Comparison of ENCODE assay signal across 8 mouse cellular contexts in genomic region chr2:77703080-77703479, GRCm38 (mm10).
DNase-seq lines count a peak whose midpoint lies in the region; ATAC-seq and TF ChIP-seq lines count a peak whose summit lies in the region.

No protein-coding gene starts in this region.

- H3K9ac ChIP-seq in embryonic facial prominence, embryonic 12.5 days, result no peak overlapping the region
- no peak overlapping the region for H3K9ac ChIP-seq in heart, embryonic 15.5 days

- no peak overlapping the region for H3K27ac ChIP-seq in kidney, adult 2 months (ENCODE audit: insufficient read depth, low read depth, low read length)
- no peak overlapping the region for H3K27ac ChIP-seq in embryonic facial prominence, embryonic 12.5 days
- H3K27ac ChIP-seq in heart, embryonic 15.5 days, result no peak overlapping the region

- peak overlapping the region; percentile 46 for H3K4me2 ChIP-seq in embryonic facial prominence, embryonic 12.5 days (replicated peaks)
- peak overlapping the region; percentile 56 for H3K4me2 ChIP-seq in heart, embryonic 15.5 days

- H3K9me3 ChIP-seq in embryonic facial prominence, embryonic 12.5 days, result no peaks in the 10 kb centered on the region
- no peaks in the 10 kb centered on the region for H3K9me3 ChIP-seq in heart, embryonic 15.5 days (replicated peaks)

- intact Hi-C loops in left cerebral cortex, postnatal 14 days (cut with DNase I), result loop anchor here (10.0 kb wide), 1 partner anchor 318 kb away; no protein-coding TSS in a partner anchor

- H3K36me3 ChIP-seq in kidney, adult 2 months (ENCODE audit: control insufficient read depth, insufficient read depth, low read length), result no peaks in the 10 kb centered on the region
- H3K36me3 ChIP-seq in embryonic facial prominence, embryonic 12.5 days, result no peaks in the 10 kb centered on the region
- no peaks in the 10 kb centered on the region for H3K36me3 ChIP-seq in heart, embryonic 15.5 days

- H3K27me3 ChIP-seq in kidney, adult 2 months (replicated peaks; ENCODE audit: control insufficient read depth, insufficient read depth, low read length), result no peaks in the 10 kb centered on the region
- no peaks in the 10 kb centered on the region for H3K27me3 ChIP-seq in embryonic facial prominence, embryonic 12.5 days
- no peaks in the 10 kb centered on the region for H3K27me3 ChIP-seq in heart, embryonic 15.5 days

- WGBS in kidney, adult 2 months, result 26% methylated on average over 19 of the region's 19 CpGs
- WGBS in embryonic facial prominence, embryonic 12.5 days, result 37% methylated on average over 19 of the region's 19 CpGs
- WGBS in heart, embryonic 15.5 days, result 37% methylated on average over 19 of the region's 19 CpGs

- no peak for DNase-seq in kidney, adult 2 months
- DNase-seq in kidney, postnatal 36 days, result no peak
- peak; percentile 71 for DNase-seq in left cerebral cortex, postnatal 14 days (ENCODE audit: low spot score in 2 of 2)
- peak; percentile 70 to 79 for DNase-seq in right cerebral cortex, adult 2 months (ENCODE audit: low spot score in 2 of 2)
- no peak for DNase-seq in B cell, adult 2 months
- no peak for DNase-seq in urinary bladder, postnatal 10 days (ENCODE audit: low spot score)

- TF ChIP-seq CTCF in kidney, adult 2 months (conservative IDR thresholded peaks at IDR 0.05; ENCODE audit: insufficient read depth, insufficient read length, low read depth, low read length), result no peak

- peak overlapping the region; percentile 10 for H3K4me3 ChIP-seq in kidney, adult 2 months (ENCODE audit: insufficient read depth, low read depth, low read length)
- peak overlapping the region; percentile 14 for H3K4me3 ChIP-seq in embryonic facial prominence, embryonic 12.5 days
- H3K4me3 ChIP-seq in heart, embryonic 15.5 days, result peak overlapping the region; percentile 38

- no peaks in the 10 kb centered on the region for H3K4me1 ChIP-seq in kidney, adult 2 months (ENCODE audit: control insufficient read depth, insufficient read depth, low read length)
- no peaks in the 10 kb centered on the region for H3K4me1 ChIP-seq in embryonic facial prominence, embryonic 12.5 days
- no peaks in the 10 kb centered on the region for H3K4me1 ChIP-seq in heart, embryonic 15.5 days (replicated peaks)

- peak; percentile 52; the same call in 1 of the 2 replicates for ATAC-seq in embryonic facial prominence, embryonic 12.5 days (ENCODE audit: insufficient number of reproducible peaks, insufficient read depth, low FRiP score, low TSS enrichment)
- ATAC-seq in heart, embryonic 15.5 days (replicated peaks; ENCODE audit: insufficient number of reproducible peaks, insufficient read depth, low FRiP score, low read depth), result no peak

- no peak for TF ChIP-seq POLR2A in kidney, adult 2 months (IDR thresholded peaks at IDR 0.05; ENCODE audit: low read depth, low read length)

Comparison
In these comparisons a context has a peak if more than half of its experiments do, and no peak if none do; other contexts are left out.
1. DNase-seq: peak in left cerebral cortex, postnatal 14 days (2 of 2) and right cerebral cortex, adult 2 months (2 of 2); none in kidney, adult 2 months (single experiment), kidney, postnatal 36 days (0 of 2), B cell, adult 2 months (0 of 2) and urinary bladder, postnatal 10 days (single experiment).
2. Peak in every context shown above with its lines, with median percentiles within 50 percentile points of each other: H3K4me3 ChIP-seq.